Mouse (Mus musculus) adipocyte (in vitro differentiated cells): ENCODE results near the gene Alkbh5.
"Not testable (repeated sequence)": the region's sequence is repeated elsewhere in the genome, so short reads cannot be mapped to it uniquely, and the experiment has no call there.

ENCODE experiments used
- DNase-seq: peaks from one replicate; pipeline ENCODE4 v3.0.0-alpha.2; 2016; ENCODE audit warnings: low spot score

Alkbh5 gene

DNA sequence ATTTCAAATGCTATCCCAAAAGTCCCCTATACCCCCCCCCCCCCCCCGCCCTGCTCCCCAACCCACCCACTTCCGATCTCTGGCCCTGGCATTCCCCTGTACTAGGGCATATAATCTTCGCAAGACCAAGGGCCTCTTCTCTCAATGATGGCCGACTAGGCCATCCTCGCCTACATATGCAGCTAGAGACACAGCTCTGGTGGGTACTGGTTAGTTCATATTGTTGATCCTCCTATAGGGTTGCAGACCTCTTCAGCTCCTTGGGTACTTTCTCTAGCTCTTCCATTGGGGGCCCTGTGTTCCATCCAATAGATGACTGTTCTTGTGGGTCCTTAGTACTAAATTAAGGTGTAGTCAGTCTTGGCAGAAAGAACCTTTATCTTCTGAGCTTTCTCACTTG lies 7.0 kb downstream of the Alkbh5 start:
- DNase-seq: not testable (repeated sequence)

DNA sequence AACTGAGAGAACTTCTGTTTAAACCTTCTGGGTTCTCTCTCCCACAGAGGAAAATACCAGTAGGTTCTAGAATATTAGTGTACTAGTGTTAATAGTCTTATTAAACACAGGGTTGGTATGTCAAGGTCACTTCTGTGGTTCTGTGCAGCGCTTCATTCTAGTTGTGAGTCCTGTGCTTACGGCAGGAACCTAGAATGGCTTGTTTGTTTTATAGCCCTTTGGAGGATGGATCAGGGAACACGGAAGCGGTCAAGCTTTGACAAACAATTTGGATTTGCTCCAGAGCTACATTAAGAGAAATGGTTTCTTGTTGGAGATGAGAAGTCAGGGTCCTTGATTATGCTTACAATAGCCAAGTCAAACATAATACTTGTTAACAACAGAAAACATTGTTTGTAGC lies 9.3 kb downstream of the Alkbh5 start:
- no peak for DNase-seq

DNA sequence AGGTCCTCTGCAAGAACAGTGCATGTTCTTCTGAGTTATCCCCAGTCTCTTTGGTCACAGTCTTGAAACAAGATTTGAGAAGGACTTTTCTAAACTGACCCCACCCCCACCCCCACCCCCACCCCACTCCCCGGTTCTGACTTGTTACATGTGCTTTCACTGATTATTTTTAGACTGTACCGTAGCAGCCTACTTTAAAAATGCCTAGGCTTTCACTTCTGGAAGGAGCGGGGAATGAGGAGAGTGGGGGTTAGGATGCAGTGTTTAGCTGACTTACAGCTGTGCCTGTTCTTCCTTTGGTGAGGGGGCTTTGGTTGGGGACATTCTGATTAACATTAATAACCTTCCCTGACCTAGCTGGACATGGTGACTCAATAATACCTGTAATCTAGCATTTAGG lies 11.9 kb downstream of the Alkbh5 start:
- no peak for DNase-seq

DNA sequence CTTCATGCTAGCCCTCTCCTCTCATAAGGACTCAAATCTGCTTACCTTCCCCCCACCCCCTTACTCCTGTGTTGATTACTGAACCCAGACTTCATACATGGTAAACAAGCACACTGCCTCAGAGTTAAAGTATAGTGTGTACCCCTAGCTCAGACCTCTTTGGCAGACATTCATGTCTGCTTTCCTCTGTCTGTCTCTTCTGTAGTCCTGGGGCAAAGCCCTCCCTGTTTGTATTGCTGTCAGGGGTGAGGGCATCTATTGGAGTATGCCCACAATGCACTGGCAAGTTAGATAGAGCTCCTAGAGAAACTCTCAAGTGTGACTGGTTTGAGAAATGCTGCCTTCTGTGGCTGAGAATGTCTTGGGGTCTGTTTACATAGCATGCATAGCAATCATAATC lies 16.9 kb downstream of the Alkbh5 start:
- DNase-seq: no peak

DNA sequence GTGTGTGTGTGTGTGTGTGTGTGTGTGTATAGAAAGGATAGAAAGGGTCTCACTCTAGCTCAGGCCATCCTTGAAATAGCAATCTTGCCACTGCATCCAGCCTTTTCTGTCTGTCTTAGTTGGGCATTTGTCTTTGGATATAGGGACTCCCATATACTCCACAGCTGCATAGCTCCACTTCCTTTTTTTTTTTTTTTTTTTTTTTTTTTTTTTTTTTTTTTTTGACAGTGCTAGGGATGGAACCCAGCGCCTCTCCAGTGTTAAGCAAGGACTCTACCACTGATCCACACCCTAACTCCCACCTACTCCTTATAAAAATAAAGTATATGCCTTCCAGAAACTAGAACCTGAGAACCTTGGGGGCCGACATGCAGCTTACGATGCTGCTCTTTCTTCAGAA lies 21.5 kb downstream of the Alkbh5 start:
- no peak for DNase-seq

DNA sequence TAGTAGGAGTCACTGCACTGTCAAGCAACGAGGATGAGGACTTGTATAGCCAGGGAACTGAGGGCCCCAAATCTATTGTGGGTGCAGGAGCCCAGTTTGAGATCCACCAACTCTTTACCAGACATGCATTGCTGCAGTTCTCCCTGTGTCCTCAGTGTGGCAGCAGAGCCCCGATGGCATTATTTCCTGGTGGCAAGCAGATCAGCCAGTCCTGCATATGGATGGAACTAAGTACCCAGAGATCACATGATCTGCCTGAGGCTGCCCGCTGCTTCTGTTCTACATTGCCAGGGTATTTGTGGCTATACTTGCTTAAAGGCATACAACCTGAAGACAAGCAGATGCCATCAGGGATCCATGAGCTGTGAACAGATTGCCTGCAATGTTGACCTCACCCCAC lies 23.2 kb downstream of the Alkbh5 start:
- peak; percentile 64 for DNase-seq

DNA sequence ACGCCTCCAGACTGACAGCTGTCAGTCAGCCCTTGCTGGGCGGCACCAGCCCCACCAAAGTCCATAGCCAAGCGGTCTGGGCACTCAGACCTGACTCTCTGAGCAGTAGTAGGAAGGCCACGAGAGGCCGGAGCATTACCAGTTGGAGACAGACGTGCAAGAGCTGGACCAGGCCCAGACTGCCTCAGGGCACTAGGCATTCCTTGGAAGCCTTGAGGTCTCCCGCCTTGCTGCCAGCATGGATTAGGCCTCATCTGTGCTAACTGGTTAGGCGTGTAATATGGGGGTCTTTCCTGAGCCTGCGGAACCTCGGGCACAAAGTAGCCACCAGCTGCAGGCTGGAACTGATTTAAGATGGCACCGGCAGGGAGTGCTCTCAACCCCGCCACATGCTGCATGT lies 37.8 kb downstream of the Alkbh5 start:
- DNase-seq: not testable (repeated sequence)
